Mouse (Mus musculus): ENCODE results near the gene Il10rb.

The Il10rb gene

DNA sequence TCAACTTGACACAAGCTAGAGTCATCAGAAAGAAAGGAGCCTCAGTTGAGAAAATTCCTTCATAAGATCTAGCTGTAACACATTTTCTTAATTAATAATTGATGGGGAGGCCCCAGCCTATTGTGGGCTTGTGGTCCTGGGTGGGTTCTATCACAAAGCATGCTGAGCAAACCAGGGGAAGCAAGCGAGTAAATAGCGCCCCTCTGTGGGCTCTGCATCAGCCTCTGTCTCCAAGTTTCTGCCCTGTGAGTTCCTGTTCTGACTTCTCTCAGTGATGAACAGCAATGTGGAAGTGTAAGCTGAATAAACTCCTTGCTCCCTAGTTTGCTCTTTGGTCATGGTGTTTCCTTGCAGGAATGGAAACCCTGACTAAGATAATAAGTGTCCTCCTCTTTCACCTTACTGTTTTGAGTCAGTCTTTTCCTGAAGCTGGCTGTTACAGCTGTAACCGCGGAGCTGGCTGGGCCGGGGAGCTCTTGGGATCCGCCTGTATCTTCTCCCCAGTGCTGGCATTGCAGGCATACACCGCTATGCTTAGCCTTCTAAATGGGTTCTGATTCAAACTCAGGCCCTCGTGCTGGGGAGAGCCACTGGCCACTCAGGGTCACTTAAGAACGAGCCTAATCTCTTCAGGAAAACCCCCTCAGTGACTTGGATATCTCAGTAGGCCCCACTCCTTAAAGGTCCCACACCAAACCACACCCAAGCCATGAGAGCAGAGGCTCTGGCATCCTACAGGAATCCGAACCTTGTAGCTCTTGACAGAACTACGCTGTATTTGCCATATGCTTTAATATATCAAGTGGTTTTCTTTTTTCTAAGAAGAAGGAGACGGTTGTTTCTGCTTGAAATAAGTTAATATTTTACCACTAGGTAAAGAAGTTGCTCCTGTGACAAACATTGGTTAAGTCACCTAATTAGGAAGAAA, 44.4 kb downstream of the Il10rb start:
- no peak for DNase-seq (ENCODE audit: low read depth, low spot score)

DNA sequence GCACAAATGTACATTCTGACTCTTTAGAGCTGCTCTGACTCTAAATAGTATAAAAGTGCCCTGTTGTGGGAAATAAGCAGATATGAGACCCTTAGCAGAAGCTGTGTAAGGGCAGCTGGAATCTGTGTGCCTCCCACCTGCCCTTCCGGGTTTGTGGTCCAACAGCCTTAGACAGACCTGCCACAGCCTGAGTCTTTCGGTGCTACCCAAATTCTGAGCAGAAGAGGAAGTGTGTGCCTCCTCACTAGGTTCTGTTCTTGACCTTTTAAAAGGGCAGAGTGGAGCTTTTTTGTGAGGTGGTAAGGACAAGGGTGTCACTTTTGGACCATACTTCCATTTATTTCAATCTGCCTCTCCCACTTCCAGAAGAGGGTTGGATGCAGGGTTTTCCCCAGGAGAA, 46.0 kb downstream of the Il10rb start:
- DNase-seq (ENCODE audit: low read depth, low spot score): no peak

DNA sequence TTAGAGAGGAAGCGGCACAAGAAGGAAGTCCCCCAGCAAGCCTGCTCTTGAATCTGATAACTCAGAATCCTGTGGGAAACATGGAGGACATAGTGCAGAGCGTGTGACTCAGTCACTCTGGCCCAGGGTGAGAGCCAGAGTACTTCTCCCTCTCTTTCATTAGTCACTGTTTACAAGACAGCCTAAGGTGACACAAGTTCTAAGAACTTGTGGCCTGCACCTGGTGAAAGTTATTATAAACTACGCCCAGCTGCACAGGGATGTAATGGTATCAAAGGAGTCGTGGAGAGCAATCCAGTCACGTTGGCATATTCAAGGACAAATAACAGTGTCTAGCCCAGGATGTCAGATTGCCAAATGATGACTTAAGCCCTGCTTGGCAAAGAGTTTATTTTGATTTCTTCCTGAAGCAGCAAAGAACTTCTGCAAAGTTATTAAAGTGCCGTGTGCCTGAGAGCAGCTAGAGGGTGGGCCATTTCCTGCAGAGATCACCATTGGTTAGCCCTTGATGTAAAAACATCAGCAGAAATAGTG, 46.5 kb downstream of the Il10rb start:
- no peak for DNase-seq (ENCODE audit: low read depth, low spot score)

DNA sequence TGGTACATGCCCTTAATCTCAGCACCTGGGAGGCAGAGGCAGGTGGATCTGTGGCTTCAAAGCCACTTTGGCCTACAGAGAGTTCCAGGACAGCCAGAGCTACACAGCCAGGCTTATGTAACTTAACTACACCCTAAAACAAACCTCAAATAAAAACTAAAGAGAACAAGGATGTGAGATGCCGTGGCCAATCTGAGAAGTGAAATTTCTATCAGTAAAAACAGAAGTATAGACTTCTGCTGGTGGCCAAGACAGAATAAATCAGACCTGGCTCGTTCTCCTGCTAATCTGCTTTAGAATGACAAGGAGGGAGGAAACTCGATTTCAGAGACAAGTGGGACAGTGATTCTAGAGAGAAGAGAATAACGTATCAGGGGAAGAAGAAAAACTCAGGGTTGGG, 49.9 kb downstream of the Il10rb start:
- DNase-seq (ENCODE audit: low read depth, low spot score): no peak

DNA sequence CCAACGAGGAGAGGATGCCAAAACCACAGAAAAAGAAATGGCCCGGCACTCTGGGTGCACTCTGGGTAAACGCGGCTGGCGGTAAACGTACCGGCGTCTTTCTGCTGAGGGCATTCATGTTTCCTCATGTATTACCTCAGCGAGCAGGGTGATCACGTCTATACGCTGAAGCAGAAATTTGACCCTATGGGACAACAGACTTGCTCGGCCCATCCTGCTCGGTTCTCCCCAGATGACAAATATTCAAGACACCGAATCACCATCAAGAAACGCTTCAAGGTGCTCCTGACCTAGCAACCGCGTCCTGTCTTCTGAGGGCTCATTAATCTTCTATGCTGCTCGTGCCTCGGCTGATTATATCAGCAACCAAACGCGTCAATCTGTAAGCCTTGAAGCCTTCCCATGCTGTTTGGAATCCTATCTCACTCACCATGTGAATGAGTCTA, 52.4 kb downstream of the Il10rb start:
- peak; percentile 79 for DNase-seq (ENCODE audit: low read depth, low spot score)

DNA sequence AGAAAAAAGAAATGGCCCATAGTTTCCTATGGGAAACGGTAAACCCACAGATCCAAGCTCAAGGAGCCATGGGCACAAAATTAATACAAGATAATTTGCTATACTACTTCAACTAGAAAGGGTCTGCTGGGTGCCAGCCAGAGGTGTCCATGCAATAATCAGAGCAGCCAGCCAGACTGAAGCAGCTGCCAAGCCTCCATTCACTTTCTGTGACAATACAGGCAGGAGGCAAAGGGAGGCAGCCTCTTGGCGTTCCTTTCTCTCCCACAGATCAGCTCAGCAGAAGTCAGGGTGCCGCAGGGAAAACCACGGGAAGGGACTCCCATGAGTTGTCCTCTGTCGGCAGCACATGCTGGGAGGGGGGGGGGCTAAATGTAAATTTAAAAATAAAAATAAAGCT, 53.0 kb downstream of the Il10rb start:
- DNase-seq (ENCODE audit: low read depth, low spot score): no peak

DNA sequence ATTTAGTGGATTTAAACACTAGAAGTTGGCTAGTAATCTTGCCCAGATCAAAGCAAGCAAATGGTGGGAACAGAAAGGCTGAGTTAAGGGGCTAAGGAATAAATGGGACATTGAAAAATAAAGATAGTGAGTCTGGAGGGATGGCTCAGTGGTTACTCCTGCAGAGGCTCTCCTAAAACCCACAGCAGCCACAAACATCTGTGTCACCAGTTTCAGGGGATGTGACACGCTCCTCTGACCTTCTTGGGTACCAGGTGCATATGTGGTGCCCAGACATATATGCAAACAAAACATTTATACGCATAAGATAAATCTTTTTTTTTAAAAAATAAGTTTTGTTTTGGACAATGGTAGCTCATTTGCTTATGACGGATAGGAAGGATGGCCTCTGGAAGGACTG, 53.4 kb downstream of the Il10rb start:
- DNase-seq (ENCODE audit: low read depth, low spot score): peak; percentile 43

DNA sequence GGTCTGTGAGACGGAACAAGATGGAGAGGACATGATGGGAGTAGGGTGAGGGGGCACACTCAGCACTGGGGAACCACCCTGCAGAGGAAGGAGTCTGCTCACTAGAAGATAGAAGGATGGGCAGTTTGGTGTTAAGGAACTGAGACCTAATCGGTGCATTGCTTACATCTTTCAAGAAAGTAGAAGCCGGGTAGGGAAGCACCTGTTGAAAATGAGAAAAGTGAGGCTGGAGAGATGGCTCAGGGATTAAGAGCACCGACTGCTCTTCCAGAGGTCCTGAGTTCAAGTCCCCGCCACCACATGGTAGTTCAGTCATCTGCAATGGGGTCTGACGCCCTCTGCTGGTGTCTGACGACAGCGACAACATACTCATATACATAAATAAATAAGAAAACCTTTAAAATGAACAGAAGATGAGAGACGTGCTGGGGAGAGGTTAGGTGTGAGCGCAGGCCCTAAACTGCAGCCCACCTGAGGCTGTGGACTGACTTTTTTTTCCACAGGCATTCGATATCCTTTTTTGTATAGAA, 53.9 kb downstream of the Il10rb start:
- DNase-seq (ENCODE audit: low read depth, low spot score): peak; percentile 63

DNA sequence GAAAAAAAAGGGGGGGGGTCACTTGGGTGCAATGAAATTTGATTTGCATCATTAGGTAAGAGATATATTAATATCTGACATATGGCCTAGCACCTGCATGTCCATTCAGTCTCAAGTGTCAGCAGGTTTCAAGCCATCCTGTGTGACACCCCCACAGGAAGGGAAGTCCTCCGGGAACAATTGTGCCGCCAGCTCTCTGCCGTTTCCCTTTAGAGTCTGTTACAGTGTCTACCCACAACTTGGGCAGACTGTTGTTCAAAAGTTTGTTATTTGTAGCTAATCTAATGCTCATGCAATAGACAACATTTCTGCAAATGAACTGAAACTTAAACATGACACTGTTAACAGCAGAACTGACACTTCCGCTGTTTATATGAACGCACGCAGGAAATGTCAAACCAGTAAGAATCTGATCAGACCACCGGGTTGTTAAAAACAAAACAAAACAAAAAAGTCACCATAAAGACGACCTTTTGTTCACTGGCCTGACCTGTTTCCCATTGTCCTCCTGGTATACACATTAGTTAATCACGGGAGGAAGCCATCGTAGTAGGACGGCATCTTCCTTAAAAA, 55.2 kb downstream of the Il10rb start:
- DNase-seq (ENCODE audit: low read depth, low spot score): peak; percentile 65

DNA sequence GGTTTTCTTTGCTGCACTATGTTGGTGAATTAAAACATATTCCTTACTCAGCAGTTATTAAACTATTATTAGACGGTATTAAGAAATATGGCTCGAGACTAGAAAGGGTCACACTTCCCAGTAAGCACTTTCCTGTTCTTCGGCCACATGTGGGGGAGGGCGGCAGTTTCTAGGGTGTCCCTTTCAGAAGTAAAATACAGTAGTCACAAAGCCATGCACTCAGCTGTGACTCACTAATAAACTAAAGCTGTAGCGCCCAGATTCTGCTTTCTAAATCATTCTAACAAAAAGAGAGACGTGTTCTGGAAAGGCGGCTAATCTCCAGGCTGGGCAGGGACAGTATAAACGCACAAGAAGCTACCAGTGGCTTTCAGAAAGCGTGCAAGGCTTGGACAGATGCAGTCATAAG, 55.8 kb downstream of the Il10rb start:
- no peak for DNase-seq (ENCODE audit: low read depth, low spot score)

DNA sequence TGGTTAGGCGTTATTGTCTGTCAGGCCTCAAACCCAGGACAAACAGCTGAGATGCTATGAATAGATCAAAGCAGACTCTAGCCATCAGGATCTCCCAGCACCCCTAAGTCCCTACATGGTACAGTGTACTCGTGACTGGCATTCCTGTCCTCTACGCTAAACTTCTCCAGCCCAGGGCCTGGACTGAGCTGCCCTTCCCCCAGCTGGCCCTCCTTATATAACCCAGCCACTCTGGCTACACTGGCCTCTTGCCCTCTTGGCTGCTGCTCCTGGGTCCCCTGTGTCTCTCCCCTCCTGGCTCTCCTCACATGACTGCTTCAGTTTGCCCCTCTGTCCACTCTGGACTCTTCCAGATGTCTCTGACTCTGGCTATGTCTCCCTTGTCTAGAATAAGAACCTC, 56.7 kb downstream of the Il10rb start:
- no peak for DNase-seq (ENCODE audit: low read depth, low spot score)

DNA sequence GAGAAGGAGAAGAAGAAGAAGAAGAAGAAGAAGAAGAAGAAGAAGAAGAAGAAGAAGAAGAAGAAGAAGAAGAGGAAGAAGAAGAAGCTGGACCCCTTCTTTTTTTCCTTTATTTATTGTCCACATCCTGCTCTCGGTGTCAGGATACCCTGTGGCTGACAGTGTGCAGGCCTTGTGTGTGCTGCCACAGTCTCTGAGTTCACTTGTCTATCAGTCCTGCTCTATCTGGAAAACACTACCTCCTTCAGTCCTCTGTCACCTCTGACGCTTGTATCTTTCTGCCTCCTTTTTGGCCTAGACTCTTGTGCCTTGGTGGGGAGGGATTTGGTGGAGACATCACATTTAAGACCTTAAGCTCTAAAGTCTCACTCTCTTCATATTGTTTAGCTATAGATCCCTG, 57.4 kb downstream of the Il10rb start:
- DNase-seq (ENCODE audit: low read depth, low spot score): no peak

DNA sequence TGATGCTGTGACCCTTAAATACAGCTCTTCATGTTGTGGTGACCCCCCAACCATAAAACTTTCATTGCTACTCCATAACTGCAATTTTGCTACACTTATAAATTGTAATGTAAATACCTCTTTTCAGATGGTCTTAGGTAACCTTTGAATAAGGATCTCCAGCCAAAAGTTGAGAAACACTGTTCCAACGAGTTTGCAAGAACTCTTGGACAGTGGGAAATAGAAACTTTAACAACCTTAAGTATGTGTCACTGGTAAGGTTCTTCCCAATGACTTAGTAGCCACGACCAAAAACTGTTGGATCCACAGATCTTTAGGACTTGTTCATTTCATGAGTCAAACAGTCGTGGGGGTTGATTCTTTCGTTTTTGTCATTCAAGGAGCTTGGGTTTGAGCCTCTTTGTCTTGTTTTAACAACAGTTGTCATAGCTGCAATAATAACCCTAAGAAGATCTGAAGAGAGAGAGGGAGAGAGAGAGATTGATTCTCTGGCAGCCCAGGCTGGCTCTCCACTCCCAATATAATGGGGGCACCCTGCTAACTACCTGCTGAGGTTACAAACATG, 58.0 kb downstream of the Il10rb start:
- DNase-seq (ENCODE audit: low read depth, low spot score): peak; percentile 40

DNA sequence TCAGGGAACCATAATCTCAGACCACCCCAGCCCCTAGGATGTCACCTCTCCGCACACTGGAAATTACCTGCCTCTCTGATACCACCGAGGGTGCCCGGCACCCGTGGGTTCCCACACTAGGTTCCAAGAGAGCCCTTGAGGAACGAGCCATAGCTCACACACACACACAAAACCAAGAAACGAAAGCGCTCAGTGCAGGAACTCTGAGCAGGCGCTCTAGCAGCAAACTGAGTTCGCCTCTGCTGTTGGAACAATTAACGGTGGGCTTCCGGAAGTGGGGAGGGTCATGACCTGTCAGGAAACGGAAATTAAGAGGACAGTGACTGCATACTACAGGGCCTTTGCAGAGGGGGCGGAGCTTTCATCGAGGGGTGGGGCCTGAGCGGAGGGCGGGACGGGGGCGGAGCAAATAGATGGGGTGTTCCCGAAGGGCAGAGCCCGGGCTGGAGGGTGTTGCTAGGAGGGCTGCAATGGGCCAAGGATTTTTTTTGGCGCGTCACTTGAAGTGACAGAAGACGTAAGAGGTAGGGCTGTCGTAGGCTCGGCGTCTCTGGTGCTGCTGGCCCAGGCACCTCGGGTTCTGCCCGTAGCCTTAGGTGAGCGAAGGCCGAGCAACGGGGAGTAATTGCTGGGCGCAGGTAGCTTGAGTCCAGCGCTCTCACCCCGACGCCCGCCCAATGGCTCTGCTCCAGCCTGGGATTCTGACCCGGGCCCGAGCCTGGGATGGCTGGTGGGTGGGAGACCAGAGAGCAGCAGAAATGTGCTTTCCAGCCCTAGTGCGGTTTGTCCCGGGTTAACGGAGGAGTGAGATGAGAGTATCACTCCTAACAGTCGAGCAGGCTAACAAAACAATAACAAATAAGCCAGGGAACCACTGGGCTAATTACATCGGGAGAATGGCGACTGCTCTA, 58.9 kb downstream of the Il10rb start:
- DNase-seq (ENCODE audit: low read depth, low spot score): peak; percentile 94

DNA sequence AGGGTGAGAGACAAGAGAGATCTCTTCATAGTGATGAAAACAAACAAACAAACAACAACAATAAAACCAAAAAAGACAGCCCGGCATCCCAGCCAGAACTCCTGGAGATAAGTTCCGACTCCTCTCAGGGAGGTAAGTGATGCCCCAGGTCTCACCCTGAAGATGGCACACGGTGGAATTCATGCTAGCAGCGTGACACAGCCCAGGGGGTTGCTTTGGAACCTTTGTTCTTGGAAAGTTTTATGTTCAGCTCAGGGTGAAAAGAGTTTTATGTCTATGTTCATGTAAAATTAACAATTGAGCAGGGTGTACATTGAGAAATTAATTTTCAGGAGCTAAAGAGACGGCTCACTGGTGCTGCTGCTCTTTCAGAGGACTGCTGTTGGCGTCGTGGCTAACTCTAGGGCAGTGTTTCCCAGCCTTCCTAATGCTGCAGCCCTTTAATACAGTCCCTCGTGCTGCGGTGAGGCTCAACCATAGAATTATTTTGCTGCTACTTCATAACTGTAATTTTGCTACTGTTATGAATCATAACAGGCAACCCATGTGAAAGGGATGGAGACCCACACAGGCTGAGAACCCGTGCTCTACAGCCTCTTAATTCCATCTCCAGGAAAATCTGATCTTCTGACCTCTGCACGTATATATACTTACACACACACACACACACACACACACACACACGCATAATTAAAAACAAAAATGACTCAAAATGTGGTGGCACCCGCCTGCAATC, 59.7 kb downstream of the Il10rb start:
- peak; percentile 52 for DNase-seq (ENCODE audit: low read depth, low spot score)

DNA sequence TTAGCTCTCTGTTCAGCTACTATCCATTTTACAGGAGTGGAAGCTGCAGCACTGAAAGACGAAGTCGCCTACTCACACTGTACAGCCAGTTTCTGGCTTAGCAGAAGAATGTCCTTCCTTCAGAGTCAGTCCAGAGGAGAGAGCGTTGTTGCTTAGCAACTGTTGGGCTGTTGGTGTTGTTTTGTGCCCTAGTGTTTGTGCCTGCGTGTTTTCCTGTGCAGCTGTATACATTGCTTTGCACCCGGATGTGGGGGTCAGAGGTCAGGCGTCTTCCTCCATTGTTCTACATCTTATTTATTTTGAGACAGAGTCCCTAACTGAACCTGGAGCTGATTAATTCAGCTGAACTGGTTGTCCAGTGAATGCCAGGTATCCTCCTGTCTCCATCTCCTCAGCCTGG, 60.6 kb downstream of the Il10rb start:
- DNase-seq (ENCODE audit: low read depth, low spot score): peak; percentile 81

DNA sequence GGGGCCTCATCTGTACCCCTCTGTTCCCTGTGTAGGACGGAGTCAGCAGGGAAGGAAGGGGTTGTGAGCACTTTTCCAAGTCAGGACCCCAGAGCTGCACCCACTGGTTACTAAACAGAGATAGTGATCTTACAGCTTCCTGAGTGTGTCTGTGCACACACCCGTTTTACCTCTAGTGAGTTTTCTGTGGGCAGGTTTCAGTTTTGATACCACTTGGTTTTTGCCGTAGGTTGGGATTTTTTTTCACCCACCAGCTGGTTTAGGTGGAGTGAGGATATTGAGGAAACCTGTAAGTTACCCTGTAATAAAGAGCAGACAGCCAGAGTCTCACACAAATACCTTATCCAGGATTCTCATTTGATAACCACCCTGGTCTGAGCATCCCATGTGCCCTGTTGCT, 64.5 kb downstream of the Il10rb start:
- peak; percentile 68 for DNase-seq (ENCODE audit: low read depth, low spot score)

DNA sequence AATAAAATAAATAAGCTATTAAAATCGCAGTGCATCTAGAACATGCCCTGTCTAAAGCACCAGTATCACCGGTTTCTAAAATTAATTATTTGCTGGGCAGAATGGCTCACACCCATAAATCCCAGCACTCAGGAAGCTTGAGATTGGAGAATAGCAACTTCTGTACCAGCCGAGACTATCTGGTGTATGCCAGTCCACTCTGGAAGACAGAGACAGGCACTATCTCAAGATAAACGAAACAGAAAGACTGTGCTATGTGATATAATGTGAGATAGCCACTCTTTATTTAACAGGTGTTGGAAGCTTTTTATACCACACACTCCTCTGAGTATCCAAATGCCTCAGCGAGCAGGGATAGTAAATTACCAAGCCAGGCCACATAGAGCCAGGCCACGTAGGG, 65.5 kb downstream of the Il10rb start:
- no peak for DNase-seq (ENCODE audit: low read depth, low spot score)

Data from CD4-positive helper T cell, adult 2 months (primary cell).